Mouse (Mus musculus): ENCODE data around the gene Ccdc83.

- TF ChIP-seq CTCF (IDR thresholded peaks at IDR 0.05; ENCODE audit: low read depth, low read length), result no peak
- TF ChIP-seq POLR2A (IDR thresholded peaks at IDR 0.05; ENCODE audit: borderline replicate concordance, low read depth, low read length), result no peak
Observed at GRCm38 (mm10) chr7:90218122-90218521, 47.5 kb downstream of the Ccdc83 start.
